Mouse (Mus musculus) liver, adult (tissue): Measurements from ENCODE around the gene Mpv17l2.

Experiments
- GATA4 ChIP-seq: IDR thresholded peaks from 2 replicates; pipeline ENCODE4 v1.6.1; 2014; ENCODE audit warnings: mild to moderate bottlenecking, low read length; ENCODE audit not compliant: insufficient replicate concordance

Mpv17l2 gene

DNA sequence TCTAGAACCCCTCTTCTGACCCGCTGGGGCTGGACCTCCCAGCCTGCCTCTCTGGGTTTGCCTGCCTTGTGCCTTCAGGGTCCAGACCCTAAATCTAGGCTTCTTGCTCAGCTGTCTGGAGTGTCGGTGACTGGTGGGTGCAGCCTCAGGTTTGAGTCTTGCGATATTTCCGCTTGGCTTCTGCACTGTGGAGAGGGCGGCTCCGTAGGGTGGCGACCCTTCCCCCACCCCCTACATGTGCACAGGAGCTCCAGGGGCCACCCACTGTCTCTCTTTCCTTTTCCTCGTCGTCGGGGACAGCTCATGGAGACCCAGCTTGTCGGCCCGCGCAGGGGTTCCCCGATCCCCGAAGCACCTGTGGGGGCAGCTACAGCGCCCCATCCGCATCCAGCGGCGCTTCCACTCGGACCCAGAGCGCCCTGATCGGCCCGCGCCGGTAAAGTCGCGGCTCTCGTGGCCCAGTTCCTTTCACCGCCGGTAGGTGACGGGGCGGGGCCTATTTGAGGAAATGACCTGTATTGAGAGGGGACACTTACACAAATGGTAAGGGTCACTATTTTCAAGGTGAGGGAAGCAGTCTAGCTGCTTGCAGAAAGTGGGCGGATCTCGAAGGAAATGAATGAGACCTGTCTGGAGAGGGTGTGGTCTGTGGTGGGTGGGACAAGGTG is 30.8 kb downstream of the Mpv17l2 start:
- TF ChIP-seq GATA4, result no peak

DNA sequence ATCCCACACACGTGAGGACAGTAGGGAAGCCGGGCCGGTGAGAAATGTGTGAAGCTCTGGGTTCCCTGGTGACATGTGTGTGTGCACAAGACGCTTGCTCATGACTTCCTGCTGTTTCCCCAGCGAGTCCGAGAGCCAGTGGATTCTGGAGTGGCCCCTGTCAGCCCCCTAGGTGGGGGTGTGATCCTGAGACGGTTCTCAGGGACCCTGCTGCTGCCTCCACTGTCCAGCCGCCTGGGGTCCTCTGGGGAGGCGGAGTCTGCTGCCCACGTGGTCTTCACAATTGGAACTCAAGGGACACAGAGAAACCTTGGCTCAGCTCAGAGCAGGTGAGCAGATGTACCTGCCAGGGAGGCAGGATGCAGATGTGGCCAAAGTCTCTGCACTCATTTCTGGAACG is 34.0 kb downstream of the Mpv17l2 start:
- TF ChIP-seq GATA4, result no peak

GRCm38 (mm10) chr8:70725792-70726447 is 34.8 kb downstream of the Mpv17l2 start:
- TF ChIP-seq GATA4, result no peak

DNA sequence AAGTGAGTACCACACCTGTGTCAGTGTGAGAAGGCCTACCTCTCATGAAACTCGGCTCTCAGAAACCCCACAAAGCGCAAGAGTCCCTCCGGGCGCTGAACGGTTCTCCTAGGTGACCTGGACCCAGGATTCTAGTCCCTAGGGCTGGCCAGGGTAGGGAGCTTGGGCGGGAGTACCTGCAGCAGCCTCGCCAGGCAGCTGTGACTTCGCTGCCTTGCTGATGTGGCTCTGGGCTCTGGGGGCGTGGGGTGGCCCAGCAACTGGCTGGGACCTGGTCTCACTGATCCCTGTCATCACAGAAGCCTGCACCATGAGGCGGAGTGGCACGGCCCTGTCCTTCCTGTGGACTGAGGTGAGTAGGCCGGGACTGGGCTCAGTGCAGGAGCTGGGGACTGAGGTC is 36.5 kb downstream of the Mpv17l2 start:
- no peak for TF ChIP-seq GATA4

GRCm38 (mm10) chr8:70723486-70724210 is 37.1 kb downstream of the Mpv17l2 start, which contains the start of gene Pde4c:
Pde4c (plus strand) TSS chr8:70723720.
- no peak for TF ChIP-seq GATA4

DNA sequence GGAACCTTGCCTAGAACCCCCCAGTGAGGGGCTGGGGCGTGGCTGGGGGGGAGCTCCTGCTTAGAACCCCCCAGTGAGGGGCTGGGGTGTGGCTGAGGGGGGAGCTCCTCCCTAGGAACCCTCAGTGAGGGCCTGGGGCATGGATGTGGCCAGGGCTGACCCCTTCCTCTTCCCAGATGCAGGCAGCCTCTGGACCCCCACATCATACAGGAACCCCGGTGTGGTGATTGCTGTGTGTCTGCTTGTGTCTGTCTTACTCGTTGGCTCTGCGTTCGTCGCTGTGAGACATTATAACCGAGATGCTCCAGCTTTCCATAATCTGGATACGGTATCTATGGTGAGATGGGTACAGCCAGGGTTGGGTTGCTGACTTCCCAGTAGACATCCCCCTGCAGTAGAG is 39.1 kb downstream of the Mpv17l2 start:
- TF ChIP-seq GATA4, result no peak

GRCm38 (mm10) chr8:70720739-70721138 is 40.0 kb downstream of the Mpv17l2 start:
- no peak for TF ChIP-seq GATA4

DNA sequence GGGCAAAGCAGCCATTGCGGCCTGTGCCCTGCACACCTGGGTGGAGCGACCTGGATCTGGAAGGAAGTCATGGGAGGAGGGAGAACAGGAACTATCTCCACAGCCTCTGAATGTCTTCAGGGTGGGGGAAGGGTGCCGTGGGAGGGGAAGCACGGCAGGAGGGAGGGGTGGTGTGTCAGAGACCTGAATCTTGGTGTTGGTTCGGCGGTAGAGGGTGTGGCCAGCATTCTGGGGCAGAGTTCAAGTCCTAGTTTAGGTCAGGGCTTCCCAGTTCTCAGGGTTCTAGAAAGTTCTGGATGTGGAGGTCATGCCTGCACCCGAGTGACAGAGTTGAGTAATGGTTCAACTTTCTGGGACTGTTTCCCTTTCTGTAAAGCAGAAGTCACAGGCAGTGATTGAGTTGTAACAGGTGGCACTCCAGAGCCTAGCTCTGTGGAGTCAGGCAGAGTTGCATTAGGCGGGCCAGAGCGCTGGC is 40.9 kb downstream of the Mpv17l2 start:
- no peak for TF ChIP-seq GATA4

- no peak for TF ChIP-seq GATA4
These were observed 42.4 kb downstream of the Mpv17l2 start, which contains the start of gene Gm3336 for GRCm38 (mm10) chr8:70718297-70718696. Gm3336 (plus strand) TSS chr8:70718543.

GRCm38 (mm10) chr8:70716521-70717400 is 44.0 kb downstream of the Mpv17l2 start:
- TF ChIP-seq GATA4, result no peak

DNA sequence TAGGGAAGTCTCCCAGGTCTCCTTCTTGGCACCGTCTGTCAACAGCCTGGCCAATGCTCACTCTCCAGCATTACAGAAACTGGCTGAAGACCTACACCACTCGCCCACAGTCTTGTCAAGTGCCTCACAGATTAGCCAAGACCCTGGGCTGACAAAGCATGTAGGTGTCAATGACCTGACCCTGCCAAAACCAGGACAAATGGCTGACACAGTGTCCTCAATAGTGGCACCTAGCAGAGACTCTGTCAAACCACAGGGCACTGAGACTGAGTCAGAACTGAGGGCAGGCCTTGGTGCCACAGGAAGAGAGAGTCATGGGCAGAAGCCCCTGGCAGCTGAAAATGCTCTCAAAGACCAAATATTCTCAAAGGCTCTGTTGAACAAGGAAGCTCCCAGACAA is 45.7 kb downstream of the Mpv17l2 start:
- no peak for TF ChIP-seq GATA4

DNA sequence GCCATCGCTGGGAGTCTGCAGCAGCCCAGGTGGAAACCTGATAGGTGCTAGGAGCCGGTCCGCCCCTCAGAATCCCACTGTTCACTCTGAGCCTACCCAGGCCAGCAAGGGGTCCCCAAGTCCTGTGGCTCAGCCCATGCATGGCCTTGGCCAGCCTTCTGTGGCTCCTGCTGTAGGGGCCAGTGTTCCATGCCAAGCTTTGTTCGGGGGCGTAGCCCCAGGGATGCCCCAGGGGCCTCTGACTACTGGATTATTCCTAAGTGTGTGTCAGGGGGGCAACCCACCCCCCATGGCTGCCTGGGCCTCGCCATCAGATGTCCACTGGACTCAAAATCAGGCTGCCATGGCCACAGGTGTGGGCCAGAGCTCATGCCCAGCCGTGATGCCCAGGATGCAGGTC is 46.8 kb downstream of the Mpv17l2 start:
- TF ChIP-seq GATA4, result no peak

- TF ChIP-seq GATA4, result no peak
These were observed 49.7 kb downstream of the Mpv17l2 start for GRCm38 (mm10) chr8:70711041-70711440.

DNA sequence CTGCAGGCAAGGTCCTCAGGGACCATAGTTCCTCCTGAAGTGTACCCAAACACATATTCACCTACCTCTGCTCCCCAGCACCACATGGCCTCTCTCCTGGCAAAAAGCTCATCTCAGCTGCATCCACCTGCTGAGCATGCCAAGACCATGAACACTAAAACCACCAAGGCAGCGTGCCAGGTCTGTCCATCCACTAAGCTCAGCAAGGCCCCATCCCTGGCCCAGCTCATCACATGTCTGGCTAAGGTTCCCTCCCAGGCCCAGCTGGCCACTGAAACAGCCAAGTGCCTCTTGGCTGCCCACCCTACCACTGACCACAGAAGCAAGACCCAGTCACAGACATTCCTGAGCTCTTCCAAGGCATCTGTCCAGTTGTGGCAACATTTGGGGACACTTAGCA is 50.5 kb downstream of the Mpv17l2 start:
- no peak for TF ChIP-seq GATA4

GRCm38 (mm10) chr8:70709794-70710193 is 51.0 kb downstream of the Mpv17l2 start:
- TF ChIP-seq GATA4, result no peak
